ENCODE assay signal across 8 mouse cellular contexts in genomic region chr4:147938148-147939096, GRCm38 (mm10). TPM values are rescaled to one million over a fixed set of nuclear protein-coding genes. Genes with fewer than 3 reads are reported as not detected.
DNase-seq lines count a peak whose midpoint lies in the region; ATAC-seq and TF ChIP-seq lines count a peak whose summit lies in the region.

No protein-coding gene starts in this region.

- peak overlapping the region; percentile 26 for H3K4me3 ChIP-seq in bone marrow macrophage, adult 2 months (ENCODE audit: insufficient read depth, low read length)
- no peak overlapping the region for H3K4me3 ChIP-seq in heart, postnatal 0 days (ENCODE audit: low read depth, low read length)
- H3K4me3 ChIP-seq in limb, embryonic 15.5 days = no peak overlapping the region
- no peak overlapping the region for H3K4me3 ChIP-seq in hindbrain, embryonic 14.5 days (replicated peaks; ENCODE audit: low read length)

- H3K27me3 ChIP-seq in heart, postnatal 0 days (ENCODE audit: control insufficient read depth, insufficient read depth, low read length) = no peaks in the 10 kb centered on the region
- H3K27me3 ChIP-seq in limb, embryonic 15.5 days = no peaks in the 10 kb centered on the region
- H3K27me3 ChIP-seq in hindbrain, embryonic 14.5 days (ENCODE audit: control insufficient read depth, insufficient read depth, low read length) = no peaks in the 10 kb centered on the region

- ATAC-seq in heart, postnatal 0 days (ENCODE audit: insufficient read depth, low read depth) = peak; percentile 22; the same call in 1 of the 2 replicates
- no peak for ATAC-seq in limb, embryonic 15.5 days (ENCODE audit: insufficient number of reproducible peaks, low FRiP score, low TSS enrichment, low read depth)
- no peak for ATAC-seq in hindbrain, embryonic 14.5 days (ENCODE audit: low FRiP score)

- DNase-seq in adrenal gland, adult (ENCODE audit: inconsistent age in 2 of 2, low spot score in 1 of 2) = peak; percentile 51 to 73
- no peak for DNase-seq in adrenal gland, adult 18-20 months (ENCODE audit: low spot score in 2 of 2)
- DNase-seq in heart, postnatal 0 days (ENCODE audit: low spot score) = peak; percentile 62
- no peak for DNase-seq in B cell, adult 2 months
- DNase-seq in hindbrain, embryonic 14.5 days (ENCODE audit: low spot score) = no peak
- no peak for DNase-seq in thymus, postnatal 10 days (ENCODE audit: low spot score in 2 of 2)

- no peak for TF ChIP-seq CTCF in bone marrow macrophage, adult 2 months (IDR thresholded peaks at IDR 0.05; ENCODE audit: low read depth, low read length)
- no peak for TF ChIP-seq CTCF in heart, postnatal 0 days (IDR thresholded peaks at IDR 0.05; ENCODE audit: low read depth)

- H3K4me2 ChIP-seq in heart, postnatal 0 days (ENCODE audit: low read depth, low read length) = 0 out of 2 replicates have a peak overlapping the region, but pooled peaks have one; percentile 3
- 0 out of 2 replicates have a peak overlapping the region, but pooled peaks have one; percentile 3 for H3K4me2 ChIP-seq in limb, embryonic 15.5 days
- H3K4me2 ChIP-seq in hindbrain, embryonic 14.5 days (replicated peaks) = no peak overlapping the region

- 36% methylated on average over 14 of the region's 14 CpGs for WGBS in heart, postnatal 0 days
- WGBS in limb, embryonic 15.5 days = 24% methylated on average over 14 of the region's 14 CpGs
- 78% methylated on average over 14 of the region's 14 CpGs for WGBS in hindbrain, embryonic 14.5 days

- 0 out of 2 replicates have a peak, but pooled peaks have one; percentile 39 for TF ChIP-seq EP300 in heart, postnatal 0 days (IDR thresholded peaks at IDR 0.05; ENCODE audit: low read depth)

- no peak for TF ChIP-seq POLR2A in bone marrow macrophage, adult 2 months (IDR thresholded peaks at IDR 0.05; ENCODE audit: borderline replicate concordance, low read depth, low read length)

- H3K4me1 ChIP-seq in bone marrow macrophage, adult 2 months (ENCODE audit: control insufficient read depth, insufficient read depth, low read length) = peaks cover 58% of the 10 kb centered on the region
- H3K4me1 ChIP-seq in heart, postnatal 0 days (ENCODE audit: control insufficient read depth, insufficient read depth) = peaks cover 84% of the 10 kb centered on the region
- H3K4me1 ChIP-seq in limb, embryonic 15.5 days = peaks cover 84% of the 10 kb centered on the region
- peaks cover 24% of the 10 kb centered on the region for H3K4me1 ChIP-seq in hindbrain, embryonic 14.5 days (replicated peaks; ENCODE audit: control insufficient read depth, insufficient read depth, low read length)

- H3K36me3 ChIP-seq in heart, postnatal 0 days (replicated peaks; ENCODE audit: control insufficient read depth, insufficient read depth, low read length) = peaks cover 6% of the 10 kb centered on the region; the same call in 1 of the 2 replicates
- peaks cover 5% of the 10 kb centered on the region for H3K36me3 ChIP-seq in limb, embryonic 15.5 days
- H3K36me3 ChIP-seq in hindbrain, embryonic 14.5 days (replicated peaks; ENCODE audit: control insufficient read depth, insufficient read depth) = peaks cover 6% of the 10 kb centered on the region; the same call in 1 of the 2 replicates

- no peak overlapping the region for H3K9ac ChIP-seq in heart, postnatal 0 days (replicated peaks; ENCODE audit: low read depth, low read length)
- H3K9ac ChIP-seq in limb, embryonic 15.5 days = no peak overlapping the region
- no peak overlapping the region for H3K9ac ChIP-seq in hindbrain, embryonic 14.5 days

- H3K9me3 ChIP-seq in heart, postnatal 0 days (replicated peaks; ENCODE audit: control insufficient read depth, low read length) = no peaks in the 10 kb centered on the region
- H3K9me3 ChIP-seq in limb, embryonic 15.5 days = no peaks in the 10 kb centered on the region
- no peaks in the 10 kb centered on the region for H3K9me3 ChIP-seq in hindbrain, embryonic 14.5 days (ENCODE audit: control insufficient read depth, low read length)

- peak overlapping the region; percentile 98 for H3K27ac ChIP-seq in bone marrow macrophage, adult 2 months (ENCODE audit: insufficient read depth, low read depth, low read length)
- H3K27ac ChIP-seq in heart, postnatal 0 days (ENCODE audit: low read depth) = peak overlapping the region; percentile 76
- peak overlapping the region; percentile 94 for H3K27ac ChIP-seq in limb, embryonic 15.5 days
- H3K27ac ChIP-seq in hindbrain, embryonic 14.5 days = no peak overlapping the region

RNA-seq across cellular contexts. Expression of gene Plod1, which starts 1.9 kb away (rescaled TPM):
- total RNA-seq in adrenal gland, adult 18-20 months (2021) = 10 to 100 TPM; 38.1 to 54.7 TPM
- polyA plus RNA-seq in bone marrow macrophage, adult 2 months (2012; ENCODE audit: insufficient read depth, insufficient read length, missing spikeins) = 95.3 and 101 TPM in 2 replicates
- total RNA-seq in heart, postnatal 0 days (2014; rRNA removed; ENCODE audit: low replicate concordance) = 84.0 and 107 TPM in 2 replicates
- 48.9 and 55.6 TPM in 2 replicates for polyA plus RNA-seq in heart, postnatal 0 days (2015; fragmentation: Nextera tagmentation; extraction: Ambion mirVana)
- 123 and 129 TPM in 2 replicates for polyA plus RNA-seq in limb, embryonic 15.5 days (2015; fragmentation: Nextera tagmentation; extraction: Ambion mirVana)
- polyA plus RNA-seq in hindbrain, embryonic 14.5 days (2014; fragmentation: Nextera tagmentation; extraction: Ambion mirVana) = 25.3 and 28.1 TPM in 2 replicates

RNA-seq across cellular contexts. Expression of gene 2510039O18Rik, which starts 2.3 kb away (rescaled TPM):
- 10 to 100 TPM; 44.1 to 48.0 TPM for total RNA-seq in adrenal gland, adult 18-20 months (2021)
- 57.5 and 59.0 TPM in 2 replicates for polyA plus RNA-seq in bone marrow macrophage, adult 2 months (2012; ENCODE audit: insufficient read depth, insufficient read length, missing spikeins)
- 76.2 and 82.2 TPM in 2 replicates for total RNA-seq in heart, postnatal 0 days (2014; rRNA removed; ENCODE audit: low replicate concordance)
- 8.9 and 10.4 TPM in 2 replicates for polyA plus RNA-seq in heart, postnatal 0 days (2015; fragmentation: Nextera tagmentation; extraction: Ambion mirVana)
- polyA plus RNA-seq in limb, embryonic 15.5 days (2015; fragmentation: Nextera tagmentation; extraction: Ambion mirVana) = 13.6 and 16.4 TPM in 2 replicates
- polyA plus RNA-seq in hindbrain, embryonic 14.5 days (2014; fragmentation: Nextera tagmentation; extraction: Ambion mirVana) = 15.8 and 19.4 TPM in 2 replicates

RNA-seq across cellular contexts. Expression of gene Mfn2, which starts 33.9 kb away (rescaled TPM):
- 100 to 1,000 TPM; 187 to 211 TPM for total RNA-seq in adrenal gland, adult 18-20 months (2021)
- 21.6 and 25.6 TPM in 2 replicates for polyA plus RNA-seq in bone marrow macrophage, adult 2 months (2012; ENCODE audit: insufficient read depth, insufficient read length, missing spikeins)
- total RNA-seq in heart, postnatal 0 days (2014; rRNA removed; ENCODE audit: low replicate concordance) = 251 and 256 TPM in 2 replicates
- polyA plus RNA-seq in heart, postnatal 0 days (2015; fragmentation: Nextera tagmentation; extraction: Ambion mirVana) = 188 and 230 TPM in 2 replicates
- polyA plus RNA-seq in limb, embryonic 15.5 days (2015; fragmentation: Nextera tagmentation; extraction: Ambion mirVana) = 37.8 and 42.5 TPM in 2 replicates
- polyA plus RNA-seq in hindbrain, embryonic 14.5 days (2014; fragmentation: Nextera tagmentation; extraction: Ambion mirVana) = 83.4 and 91.6 TPM in 2 replicates

RNA-seq across cellular contexts. Expression of gene Nppb, which starts 47.2 kb away (rescaled TPM):
- under 1 TPM in 1 of 2 experiments, not detected in 1; 0.42 TPM for total RNA-seq in adrenal gland, adult 18-20 months (2021)
- not detected in 2 replicates for polyA plus RNA-seq in bone marrow macrophage, adult 2 months (2012; ENCODE audit: insufficient read depth, insufficient read length, missing spikeins)
- 831 and 1,183 TPM in 2 replicates for total RNA-seq in heart, postnatal 0 days (2014; rRNA removed; ENCODE audit: low replicate concordance)
- 188 and 473 TPM in 2 replicates for polyA plus RNA-seq in heart, postnatal 0 days (2015; fragmentation: Nextera tagmentation; extraction: Ambion mirVana)
- polyA plus RNA-seq in limb, embryonic 15.5 days (2015; fragmentation: Nextera tagmentation; extraction: Ambion mirVana) = 0.19 TPM in 1 of 2 replicates, not detected in the other
- 0.25 TPM in 1 of 2 replicates, not detected in the other for polyA plus RNA-seq in hindbrain, embryonic 14.5 days (2014; fragmentation: Nextera tagmentation; extraction: Ambion mirVana)

Comparison
In these comparisons a context has a peak if more than half of its experiments do, and no peak if none do; other contexts are left out.
1. DNase-seq: peak in adrenal gland, adult (2 of 2) and heart, postnatal 0 days (single experiment); none in adrenal gland, adult 18-20 months (0 of 2), B cell, adult 2 months (0 of 2), hindbrain, embryonic 14.5 days (single experiment) and thymus, postnatal 10 days (0 of 2).